Mouse (Mus musculus): Measurements from ENCODE around the gene Npnt. TPM values are rescaled to one million over a fixed set of nuclear protein-coding genes. Genes with fewer than 3 reads are reported as not detected.

The Npnt gene
- polyA plus RNA-seq, 1 experiment from 2014 or later: 28.0 TPM

GRCm38 (mm10) chr3:132919798-132920197 lies 30.3 kb downstream of the Npnt start:
- Histone ChIP-seq H3K4me1 (ENCODE audit: control insufficient read depth, insufficient read depth, low read length) (no peaks in the 10 kb centered on the region), H3K9me3 (ENCODE audit: control insufficient read depth, low read length) (no peaks in the 10 kb centered on the region), H3K4me2 (ENCODE audit: low read length) (no peak overlapping the region), H3K9ac (replicated peaks; ENCODE audit: low read length) (no peak overlapping the region), H3K27me3 (ENCODE audit: control insufficient read depth, insufficient read depth, low read length) (no peaks in the 10 kb centered on the region), H3K4me3 (replicated peaks; ENCODE audit: low read depth, low read length) (no peak overlapping the region), H3K36me3 (ENCODE audit: control insufficient read depth, insufficient read depth, low read length) (no peaks in the 10 kb centered on the region), H3K27ac (replicated peaks; ENCODE audit: low read depth, low read length) (no peak overlapping the region)
- DNase-seq (no peak), ATAC-seq (ENCODE audit: low FRiP score, low TSS enrichment) (no peak)
- WGBS: 97% methylated on average over 3 of the region's 3 CpGs

GRCm38 (mm10) chr3:132919240-132919639 lies 30.9 kb downstream of the Npnt start:
- no peak overlapping the region for H3K9ac ChIP-seq (replicated peaks; ENCODE audit: low read length)
- H3K4me2 ChIP-seq (ENCODE audit: low read length): no peak overlapping the region
- no peaks in the 10 kb centered on the region for H3K27me3 ChIP-seq (ENCODE audit: control insufficient read depth, insufficient read depth, low read length)
- H3K4me3 ChIP-seq (replicated peaks; ENCODE audit: low read depth, low read length): no peak overlapping the region
- DNase-seq: no peak
- no peak for ATAC-seq (ENCODE audit: low FRiP score, low TSS enrichment)
- WGBS: 91% methylated on average over 11 of the region's 11 CpGs
- H3K4me1 ChIP-seq (ENCODE audit: control insufficient read depth, insufficient read depth, low read length): no peaks in the 10 kb centered on the region
- no peak overlapping the region for H3K27ac ChIP-seq (replicated peaks; ENCODE audit: low read depth, low read length)
- no peaks in the 10 kb centered on the region for H3K36me3 ChIP-seq (ENCODE audit: control insufficient read depth, insufficient read depth, low read length)
- no peaks in the 10 kb centered on the region for H3K9me3 ChIP-seq (ENCODE audit: control insufficient read depth, low read length)

GRCm38 (mm10) chr3:132917356-132918090 lies 32.6 kb downstream of the Npnt start:
- Histone ChIP-seq H3K4me2 (ENCODE audit: low read length) (no peak overlapping the region), H3K4me3 (replicated peaks; ENCODE audit: low read depth, low read length) (no peak overlapping the region), H3K27ac (replicated peaks; ENCODE audit: low read depth, low read length) (no peak overlapping the region), H3K9me3 (ENCODE audit: control insufficient read depth, low read length) (no peaks in the 10 kb centered on the region), H3K4me1 (ENCODE audit: control insufficient read depth, insufficient read depth, low read length) (no peaks in the 10 kb centered on the region), H3K9ac (replicated peaks; ENCODE audit: low read length) (no peak overlapping the region), H3K36me3 (ENCODE audit: control insufficient read depth, insufficient read depth, low read length) (no peaks in the 10 kb centered on the region), H3K27me3 (ENCODE audit: control insufficient read depth, insufficient read depth, low read length) (no peaks in the 10 kb centered on the region)
- ATAC-seq (ENCODE audit: low FRiP score, low TSS enrichment) (no peak), DNase-seq (no peak)
- 90% methylated on average over 9 of the region's 9 CpGs for WGBS

GRCm38 (mm10) chr3:132915661-132916060 lies 34.4 kb downstream of the Npnt start:
- ATAC-seq (ENCODE audit: low FRiP score, low TSS enrichment) (no peak), DNase-seq (no peak)
- Histone ChIP-seq H3K4me2 (ENCODE audit: low read length) (no peak overlapping the region), H3K27ac (replicated peaks; ENCODE audit: low read depth, low read length) (no peak overlapping the region), H3K4me1 (ENCODE audit: control insufficient read depth, insufficient read depth, low read length) (no peaks in the 10 kb centered on the region), H3K9me3 (ENCODE audit: control insufficient read depth, low read length) (no peaks in the 10 kb centered on the region), H3K27me3 (ENCODE audit: control insufficient read depth, insufficient read depth, low read length) (no peaks in the 10 kb centered on the region), H3K9ac (replicated peaks; ENCODE audit: low read length) (no peak overlapping the region), H3K4me3 (replicated peaks; ENCODE audit: low read depth, low read length) (no peak overlapping the region), H3K36me3 (ENCODE audit: control insufficient read depth, insufficient read depth, low read length) (no peaks in the 10 kb centered on the region)
- 63% methylated on average over 9 of the region's 9 CpGs for WGBS

DNA sequence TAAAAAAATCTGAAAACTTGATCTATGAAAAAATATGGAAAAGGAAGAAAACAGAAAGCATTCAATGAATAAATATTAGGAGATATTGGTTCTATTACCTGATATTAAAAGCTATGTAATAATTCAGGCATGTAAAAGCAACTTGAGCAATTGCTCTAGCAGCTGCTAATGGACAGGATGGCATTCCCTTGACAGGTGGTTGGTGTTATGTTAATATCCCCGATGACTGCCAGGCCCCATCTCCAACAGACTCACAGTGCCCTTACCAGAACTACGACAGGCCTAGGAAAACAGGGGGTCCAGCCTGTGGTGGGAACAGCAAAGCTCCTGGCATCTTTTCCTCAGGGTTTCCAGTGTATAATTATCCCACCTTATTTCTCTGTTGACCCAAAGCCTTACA lies 37.7 kb downstream of the Npnt start:
- no peak for ATAC-seq (ENCODE audit: low FRiP score, low TSS enrichment)
- H3K36me3 ChIP-seq (ENCODE audit: control insufficient read depth, insufficient read depth, low read length): no peaks in the 10 kb centered on the region

GRCm38 (mm10) chr3:132911716-132912115 lies 38.4 kb downstream of the Npnt start:
- DNase-seq: peak; percentile 2
- Histone ChIP-seq H3K4me1 (ENCODE audit: control insufficient read depth, insufficient read depth, low read length) (0 out of 2 replicates have a peak, but pooled peaks cover 3% of the 10 kb centered on the region), H3K4me3 (replicated peaks; ENCODE audit: low read depth, low read length) (no peak overlapping the region), H3K27me3 (ENCODE audit: control insufficient read depth, insufficient read depth, low read length) (no peaks in the 10 kb centered on the region), H3K9ac (replicated peaks; ENCODE audit: low read length) (no peak overlapping the region), H3K9me3 (ENCODE audit: control insufficient read depth, low read length) (no peaks in the 10 kb centered on the region), H3K27ac (replicated peaks; ENCODE audit: low read depth, low read length) (no peak overlapping the region), H3K4me2 (ENCODE audit: low read length) (no peak overlapping the region), H3K36me3 (ENCODE audit: control insufficient read depth, insufficient read depth, low read length) (no peaks in the 10 kb centered on the region)
- ATAC-seq (ENCODE audit: low FRiP score, low TSS enrichment): no peak
- 58% methylated on average over 4 of the region's 4 CpGs for WGBS

More for the DNA sequence above, 37.7 kb downstream of the Npnt start:
- DNase-seq: no peak
- Histone ChIP-seq H3K27me3 (ENCODE audit: control insufficient read depth, insufficient read depth, low read length) (no peaks in the 10 kb centered on the region), H3K27ac (replicated peaks; ENCODE audit: low read depth, low read length) (no peak overlapping the region), H3K4me1 (ENCODE audit: control insufficient read depth, insufficient read depth, low read length) (0 out of 2 replicates have a peak, but pooled peaks cover 3% of the 10 kb centered on the region), H3K9me3 (ENCODE audit: control insufficient read depth, low read length) (no peaks in the 10 kb centered on the region), H3K9ac (replicated peaks; ENCODE audit: low read length) (no peak overlapping the region), H3K4me2 (ENCODE audit: low read length) (no peak overlapping the region), H3K4me3 (replicated peaks; ENCODE audit: low read depth, low read length) (no peak overlapping the region)
- WGBS: 75% methylated on average over 2 of the region's 2 CpGs

GRCm38 (mm10) chr3:132910727-132911126 lies 39.4 kb downstream of the Npnt start:
- 80% methylated on average over 5 of the region's 5 CpGs for WGBS
- ATAC-seq (ENCODE audit: low FRiP score, low TSS enrichment) (no peak), DNase-seq (no peak)
- H3K9ac ChIP-seq (replicated peaks; ENCODE audit: low read length): no peak overlapping the region
- no peaks in the 10 kb centered on the region for H3K9me3 ChIP-seq (ENCODE audit: control insufficient read depth, low read length)
- no peak overlapping the region for H3K27ac ChIP-seq (replicated peaks; ENCODE audit: low read depth, low read length)
- H3K4me3 ChIP-seq (replicated peaks; ENCODE audit: low read depth, low read length): no peak overlapping the region
- no peaks in the 10 kb centered on the region for H3K36me3 ChIP-seq (ENCODE audit: control insufficient read depth, insufficient read depth, low read length)
- no peak overlapping the region for H3K4me2 ChIP-seq (ENCODE audit: low read length)
- H3K4me1 ChIP-seq (ENCODE audit: control insufficient read depth, insufficient read depth, low read length): 0 out of 2 replicates have a peak, but pooled peaks cover 3% of the 10 kb centered on the region
- H3K27me3 ChIP-seq (ENCODE audit: control insufficient read depth, insufficient read depth, low read length): no peaks in the 10 kb centered on the region

DNA sequence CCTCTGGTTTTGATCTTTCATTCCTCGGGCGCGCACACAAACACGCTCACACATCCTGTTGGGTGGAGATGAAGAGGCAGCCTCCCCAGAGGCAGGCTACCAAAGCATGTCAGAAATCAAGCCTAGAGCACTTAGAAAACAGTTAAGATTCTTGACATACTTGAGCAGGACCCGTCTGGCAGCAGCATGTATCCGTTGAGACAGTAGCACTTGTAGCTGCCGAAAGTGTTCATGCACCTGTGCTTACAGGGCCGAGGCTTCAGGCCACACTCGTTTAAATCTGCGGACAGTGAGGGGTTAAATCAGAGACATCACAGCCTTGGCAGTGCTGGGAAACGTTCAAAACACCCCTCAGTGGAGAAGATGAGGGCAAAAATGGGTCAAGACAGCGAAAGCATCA lies 40.4 kb downstream of the Npnt start:
- Histone ChIP-seq H3K36me3 (ENCODE audit: control insufficient read depth, insufficient read depth, low read length) (no peaks in the 10 kb centered on the region), H3K4me1 (ENCODE audit: control insufficient read depth, insufficient read depth, low read length) (0 out of 2 replicates have a peak, but pooled peaks cover 3% of the 10 kb centered on the region), H3K9ac (replicated peaks; ENCODE audit: low read length) (no peak overlapping the region), H3K4me2 (ENCODE audit: low read length) (no peak overlapping the region), H3K27ac (replicated peaks; ENCODE audit: low read depth, low read length) (no peak overlapping the region), H3K27me3 (ENCODE audit: control insufficient read depth, insufficient read depth, low read length) (no peaks in the 10 kb centered on the region), H3K9me3 (ENCODE audit: control insufficient read depth, low read length) (no peaks in the 10 kb centered on the region), H3K4me3 (replicated peaks; ENCODE audit: low read depth, low read length) (no peak overlapping the region)
- no peak for ATAC-seq (ENCODE audit: low FRiP score, low TSS enrichment)
- peak; percentile 11 for DNase-seq
- 66% methylated on average over 12 of the region's 12 CpGs for WGBS

DNA sequence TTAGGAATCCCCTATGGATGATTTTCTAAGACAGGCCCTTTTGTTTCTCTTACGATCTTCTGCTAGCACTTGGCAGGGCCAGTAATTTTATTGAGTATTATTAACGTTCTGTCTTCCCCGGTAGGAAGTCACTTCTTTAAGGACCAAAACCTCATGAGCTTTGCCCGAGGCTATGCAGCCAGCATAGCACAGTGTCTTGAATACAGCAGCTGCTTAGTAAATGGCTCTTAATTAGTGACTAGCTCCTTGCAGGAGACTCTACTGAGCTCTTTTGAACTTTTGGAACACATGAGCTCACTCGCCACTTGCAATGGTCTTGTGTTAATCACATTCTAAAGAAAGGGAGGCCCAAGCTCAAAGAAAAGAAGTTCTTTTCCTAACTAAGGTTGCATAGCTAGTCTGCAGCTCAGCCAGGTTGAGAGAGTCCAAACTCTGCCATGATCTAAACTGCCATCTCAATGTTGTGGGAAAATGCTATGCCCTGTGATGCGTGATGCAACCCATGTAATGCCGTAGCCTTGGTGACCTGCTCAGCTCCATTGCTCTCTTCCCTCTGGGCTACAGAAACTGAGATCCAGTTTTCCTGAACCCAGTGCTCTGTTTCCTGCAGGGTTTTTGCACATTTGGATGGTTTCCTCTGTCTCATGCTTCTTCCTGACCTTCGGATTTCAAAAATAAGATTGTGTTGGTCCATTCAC lies 42.4 kb downstream of the Npnt start:
- Histone ChIP-seq H3K27me3 (ENCODE audit: control insufficient read depth, insufficient read depth, low read length) (no peaks in the 10 kb centered on the region), H3K36me3 (ENCODE audit: control insufficient read depth, insufficient read depth, low read length) (no peaks in the 10 kb centered on the region), H3K9me3 (ENCODE audit: control insufficient read depth, low read length) (no peaks in the 10 kb centered on the region), H3K9ac (replicated peaks; ENCODE audit: low read length) (no peak overlapping the region), H3K27ac (replicated peaks; ENCODE audit: low read depth, low read length) (no peak overlapping the region), H3K4me3 (replicated peaks; ENCODE audit: low read depth, low read length) (no peak overlapping the region), H3K4me1 (ENCODE audit: control insufficient read depth, insufficient read depth, low read length) (0 out of 2 replicates have a peak, but pooled peaks cover 3% of the 10 kb centered on the region), H3K4me2 (ENCODE audit: low read length) (no peak overlapping the region)
- DNase-seq (no peak), ATAC-seq (ENCODE audit: low FRiP score, low TSS enrichment) (no peak)
- 86% methylated on average over 8 of the region's 8 CpGs for WGBS
